Comparison of ENCODE assay signal across 9 mouse cellular contexts in genomic region chr2:173061443-173062351, GRCm38 (mm10). TPM values are rescaled to one million over a fixed set of nuclear protein-coding genes. Genes with fewer than 3 reads are reported as not detected.
A peak's percentile ranks its signal among the peaks of the same experiment; 100 is the strongest.
DNase-seq lines count a peak whose midpoint lies in the region; ATAC-seq and TF ChIP-seq lines count a peak whose summit lies in the region.
"Had no signal": no experiment of that assay in that cellular context is flagged by ENCODE, and none has a peak within 500 bp of the region (broad histone marks: within the 10 kb centered on the region; RNA-seq: fewer than 3 reads in every experiment).

No protein-coding gene starts in this region.

- no peak overlapping the region for H3K9ac ChIP-seq in hindbrain, embryonic 14.5 days

- H3K27ac ChIP-seq in hindbrain, embryonic 10.5 days: peak overlapping the region; percentile 54
- H3K27ac ChIP-seq in hindbrain, embryonic 14.5 days: no peak overlapping the region

- H3K79me3 ChIP-seq in C2C12 (ENCODE audit: low read depth): no peaks in the 10 kb centered on the region

- DNase-seq in hindbrain, embryonic 10.5 days (ENCODE audit: low spot score): no peak
- DNase-seq in hindbrain, embryonic 14.5 days (ENCODE audit: low spot score): no peak
- DNase-seq in ovary, postnatal 10 days (ENCODE audit: low spot score): no peak
- no peak for DNase-seq in testis, postnatal 14 days (ENCODE audit: low spot score)
- no peak for DNase-seq in right cerebral cortex, postnatal 36 days (ENCODE audit: low spot score in 2 of 2)

- ATAC-seq in hindbrain, embryonic 14.5 days (ENCODE audit: low FRiP score): no peak
- ATAC-seq in common myeloid progenitor, adult 5-6 weeks (replicated peaks; ENCODE audit: low read depth, poor library complexity, severe bottlenecking): peak; percentile 89

- no peaks in the 10 kb centered on the region for H3K9me3 ChIP-seq in hindbrain, embryonic 10.5 days
- H3K9me3 ChIP-seq in hindbrain, embryonic 14.5 days (ENCODE audit: control insufficient read depth, low read length): no peaks in the 10 kb centered on the region
- H3K9me3 ChIP-seq in megakaryocyte, embryonic 14.5 days: peaks cover 12% of the 10 kb centered on the region

- H3K4me2 ChIP-seq in hindbrain, embryonic 14.5 days (replicated peaks): no peak overlapping the region

- H3K27me3 ChIP-seq in hindbrain, embryonic 10.5 days (ENCODE audit: insufficient read depth, poor library complexity, severe bottlenecking): no peaks in the 10 kb centered on the region
- H3K27me3 ChIP-seq in hindbrain, embryonic 14.5 days (ENCODE audit: control insufficient read depth, insufficient read depth, low read length): no peaks in the 10 kb centered on the region
- H3K27me3 ChIP-seq in C2C12 (ENCODE audit: control insufficient read depth, insufficient read depth, insufficient read length): peaks cover 3% of the 10 kb centered on the region
- peaks cover 3% of the 10 kb centered on the region for H3K27me3 ChIP-seq in megakaryocyte, embryonic 14.5 days (replicated peaks)

- H3ac ChIP-seq in C2C12 (ENCODE audit: control insufficient read depth, insufficient read length, low read depth): no peak overlapping the region

- H3K4me3 ChIP-seq in hindbrain, embryonic 10.5 days: no peak overlapping the region
- no peak overlapping the region for H3K4me3 ChIP-seq in hindbrain, embryonic 14.5 days (replicated peaks; ENCODE audit: low read length)
- no peak overlapping the region for H3K4me3 ChIP-seq in C2C12 (ENCODE audit: insufficient read depth, poor library complexity, severe bottlenecking)
- H3K4me3 ChIP-seq in megakaryocyte, embryonic 14.5 days (replicated peaks): peak overlapping the region; percentile 83

- H3K79me2 ChIP-seq in C2C12 (ENCODE audit: control insufficient read depth, insufficient read depth): no peaks in the 10 kb centered on the region

- no peaks in the 10 kb centered on the region for H3K36me3 ChIP-seq in hindbrain, embryonic 10.5 days
- H3K36me3 ChIP-seq in hindbrain, embryonic 14.5 days (replicated peaks; ENCODE audit: control insufficient read depth, insufficient read depth): no peaks in the 10 kb centered on the region
- no peaks in the 10 kb centered on the region for H3K36me3 ChIP-seq in C2C12 (ENCODE audit: control insufficient read depth, insufficient read depth)
- H3K36me3 ChIP-seq in megakaryocyte, embryonic 14.5 days (replicated peaks; ENCODE audit: low read length): peaks cover 2% of the 10 kb centered on the region

- WGBS in hindbrain, embryonic 10.5 days: 80% methylated on average over 15 of the region's 15 CpGs
- 82% methylated on average over 15 of the region's 15 CpGs for WGBS in hindbrain, embryonic 14.5 days

- H3K4me1 ChIP-seq in hindbrain, embryonic 10.5 days (replicated peaks): peaks cover 44% of the 10 kb centered on the region
- no peaks in the 10 kb centered on the region for H3K4me1 ChIP-seq in hindbrain, embryonic 14.5 days (replicated peaks; ENCODE audit: control insufficient read depth, insufficient read depth, low read length)
- H3K4me1 ChIP-seq in megakaryocyte, embryonic 14.5 days: peaks cover 57% of the 10 kb centered on the region

- no peak for TF ChIP-seq CTCF in C2C12 (IDR thresholded peaks at IDR 0.05; ENCODE audit: control insufficient read depth, insufficient read depth, insufficient read length)

TF ChIP-seq in C2C12, 6 proteins besides CTCF, POLR2A, EP300 and RAD21:
- TF ChIP-seq FOSL1 (IDR thresholded peaks at IDR 0.05; ENCODE audit: insufficient read depth, low read length, poor library complexity, severe bottlenecking) (no peak), MYOG (IDR thresholded peaks at IDR 0.05; ENCODE audit: control insufficient read depth, extremely low read depth, insufficient read length) (no peak), USF1 (IDR thresholded peaks at IDR 0.05; ENCODE audit: low read depth) (peak; percentile 35), MAX (IDR thresholded peaks at IDR 0.05) (no peak), CEBPB (IDR thresholded peaks at IDR 0.05; ENCODE audit: low read depth) (no peak)

RNA-seq across cellular contexts. Expression of gene Rbm38, which starts 41.4 kb away (rescaled TPM):
- 92.3 and 95.9 TPM in 2 replicates for polyA plus RNA-seq in hindbrain, embryonic 10.5 days (2016; fragmentation: Nextera tagmentation; extraction: Ambion mirVana)
- polyA plus RNA-seq in hindbrain, embryonic 14.5 days (2014; fragmentation: Nextera tagmentation; extraction: Ambion mirVana): 13.3 and 16.4 TPM in 2 replicates
- 31.3 TPM for polyA plus RNA-seq in C2C12 (2012; fragmentation: generic; extraction: Trizol)
- total RNA-seq in common myeloid progenitor, adult 5-6 weeks (2017): 54.5 and 69.9 TPM in 2 replicates
- 1,149 and 2,622 TPM in 2 replicates for polyA plus RNA-seq in megakaryocyte, embryonic 14.5 days (2012; ENCODE audit: insufficient read depth, low replicate concordance)

RNA-seq across cellular contexts. Expression of gene Ctcfl, which starts 57.6 kb away (rescaled TPM):
- 0.04 and 0.10 TPM in 2 replicates for polyA plus RNA-seq in hindbrain, embryonic 10.5 days (2016; fragmentation: Nextera tagmentation; extraction: Ambion mirVana)
- 0.05 TPM in 1 of 2 replicates, not detected in the other for polyA plus RNA-seq in hindbrain, embryonic 14.5 days (2014; fragmentation: Nextera tagmentation; extraction: Ambion mirVana)
- polyA plus RNA-seq in C2C12 (2012; fragmentation: generic; extraction: Trizol): not detected
- total RNA-seq in common myeloid progenitor, adult 5-6 weeks (2017): not detected in 2 replicates
- not detected in 2 replicates for polyA plus RNA-seq in megakaryocyte, embryonic 14.5 days (2012; ENCODE audit: insufficient read depth, low replicate concordance)
- polyA plus RNA-seq: embryonic facial prominence, embryonic 11.5 days had no signal

Comparison
In these comparisons a context has a peak if more than half of its experiments do, and no peak if none do; other contexts are left out.
1. RNA of gene Rbm38, which starts 41.4 kb away (polyA plus RNA-seq): 1,149 to 2,622 TPM in megakaryocyte, embryonic 14.5 days; 92.3 to 95.9 TPM in hindbrain, embryonic 10.5 days, 31.3 TPM in C2C12 (single experiment) and 13.3 to 16.4 TPM in hindbrain, embryonic 14.5 days; every median in the first group is over 10 times any median in the second.